Mouse (Mus musculus): Measurements from ENCODE around the gene Repin1. TPM values are rescaled to one million over a fixed set of nuclear protein-coding genes. Genes with fewer than 3 reads are reported as not detected.

Gene Repin1
- polyA plus RNA-seq, 1 experiment from 2014 or later: 35.8 TPM

DNA sequence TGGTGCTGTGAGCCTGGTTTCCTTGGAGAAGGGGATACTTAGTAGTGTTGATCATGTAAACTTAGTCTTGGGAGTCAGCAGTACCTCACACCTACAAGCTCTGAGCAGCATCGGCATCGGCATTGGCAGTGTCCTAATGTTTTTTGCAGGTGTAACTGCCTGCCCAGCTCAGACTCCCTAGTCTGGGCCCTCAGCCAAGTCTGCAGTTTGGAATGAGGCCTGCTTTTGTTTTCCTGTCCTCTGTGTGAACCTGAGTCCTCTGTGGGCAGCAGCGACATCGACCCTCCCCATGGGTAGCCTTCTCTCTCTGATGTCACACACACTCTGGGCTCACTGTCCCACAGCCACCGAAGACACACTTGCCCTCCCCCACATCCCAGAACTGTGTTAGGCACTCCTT, 27.4 kb upstream of the Repin1 start:
- Histone ChIP-seq H3K27ac (replicated peaks) (no peak overlapping the region), H3K9me3 (no peaks in the 10 kb centered on the region), H3K4me3 (no peak overlapping the region), H3K27me3 (no peaks in the 10 kb centered on the region), H3K9ac (replicated peaks) (no peak overlapping the region), H3K4me2 (replicated peaks) (no peak overlapping the region), H3K4me1 (peaks cover 5% of the 10 kb centered on the region; the same call in 1 of the 2 replicates), H3K36me3 (peaks cover 9% of the 10 kb centered on the region)
- 34% methylated on average over 5 of the region's 5 CpGs for WGBS
- no peak for ATAC-seq (replicated peaks)

DNA sequence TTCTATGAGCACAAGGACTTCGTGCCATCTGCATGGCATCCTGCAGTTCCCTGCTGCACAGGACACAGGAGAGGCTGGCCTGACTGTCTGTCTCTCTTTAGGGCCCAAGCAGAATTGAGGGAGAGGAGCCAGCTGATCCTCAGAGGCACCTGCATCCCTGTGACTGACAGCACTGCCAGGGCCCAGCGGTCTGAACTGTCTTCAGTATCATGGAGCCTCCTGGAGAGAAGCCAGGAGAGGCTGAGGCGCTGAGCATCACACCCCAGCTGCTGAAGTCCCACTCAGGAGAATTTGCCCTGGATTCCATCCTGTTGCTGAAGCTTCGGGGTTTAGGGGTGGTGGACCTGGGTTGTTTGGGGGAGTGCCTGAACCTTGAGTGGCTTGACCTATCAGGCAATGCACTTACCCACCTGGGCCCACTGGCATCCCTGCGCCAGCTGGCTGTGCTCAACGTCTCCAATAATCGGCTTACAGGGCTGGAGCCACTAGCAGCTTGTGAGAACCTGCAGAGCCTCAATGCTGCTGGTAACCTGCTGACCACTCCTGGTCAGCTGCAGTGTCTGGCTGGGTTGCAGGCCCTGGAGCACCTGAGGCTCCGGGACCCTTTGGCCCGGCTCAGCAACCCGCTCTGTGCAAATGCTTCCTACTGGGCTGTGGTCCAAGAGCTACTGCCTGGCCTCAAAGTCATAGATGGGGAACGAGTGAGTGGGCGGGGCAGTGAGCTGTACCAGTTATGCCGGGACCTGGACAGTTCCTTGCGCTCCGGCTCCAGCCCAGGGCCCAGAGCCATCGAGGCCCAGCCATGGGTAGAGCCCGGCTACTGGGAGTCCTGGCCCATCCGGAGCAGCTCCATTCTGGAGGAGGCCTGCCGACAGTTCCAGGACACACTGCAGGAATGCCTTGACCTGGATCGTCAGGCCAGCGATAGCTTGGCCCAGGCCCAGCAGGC, 25.4 kb upstream of the Repin1 start:
- H3K4me1 ChIP-seq: peaks cover 5% of the 10 kb centered on the region; the same call in 1 of the 2 replicates
- WGBS: 76% methylated on average over 21 of the region's 21 CpGs
- ATAC-seq (replicated peaks): peak; percentile 44; the same call in 1 of the 2 replicates
- no peak overlapping the region for H3K4me2 ChIP-seq (replicated peaks)
- no peak overlapping the region for H3K27ac ChIP-seq (replicated peaks)
- peaks cover 9% of the 10 kb centered on the region for H3K36me3 ChIP-seq
- no peaks in the 10 kb centered on the region for H3K27me3 ChIP-seq
- no peak overlapping the region for H3K9ac ChIP-seq (replicated peaks)
- H3K9me3 ChIP-seq: no peaks in the 10 kb centered on the region
- no peak overlapping the region for H3K4me3 ChIP-seq

DNA sequence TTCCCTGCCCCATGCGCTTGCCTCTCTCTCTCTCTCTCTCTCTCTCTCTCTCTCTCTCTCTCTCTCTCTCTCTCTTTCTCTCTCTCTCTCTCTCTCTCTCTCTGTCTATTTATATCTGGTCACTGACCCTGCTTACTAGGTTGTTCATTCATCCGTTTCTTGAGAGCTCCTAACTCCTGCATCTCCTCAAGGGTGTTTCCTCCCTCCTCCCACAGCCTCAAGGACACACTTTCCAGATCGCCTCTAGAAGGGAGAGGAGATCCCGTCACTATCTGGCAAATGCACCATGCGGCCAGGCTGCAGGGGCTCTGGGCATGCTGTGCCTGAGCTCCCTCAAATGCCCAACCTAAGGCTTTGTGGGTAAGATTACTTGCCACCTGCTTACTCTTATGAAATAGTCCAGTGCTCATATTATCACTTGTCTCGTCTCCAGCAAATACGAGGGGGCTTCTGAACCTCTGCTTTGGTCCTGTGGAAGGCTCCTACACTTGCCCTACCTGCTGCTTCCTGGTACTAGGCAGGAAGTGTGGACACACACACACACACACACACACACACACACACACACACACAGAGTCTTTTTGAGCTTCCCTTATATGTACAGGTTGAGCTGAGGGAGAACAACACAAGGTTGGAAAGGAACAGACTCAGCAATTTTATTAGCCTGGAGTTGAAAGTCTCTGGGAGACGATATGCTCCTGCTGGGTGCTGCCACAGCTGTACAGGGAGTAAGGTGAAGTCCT, 24.4 kb upstream of the Repin1 start:
- Histone ChIP-seq H3K4me2 (replicated peaks) (no peak overlapping the region), H3K4me3 (no peak overlapping the region), H3K36me3 (peaks cover 6% of the 10 kb centered on the region), H3K27me3 (no peaks in the 10 kb centered on the region), H3K4me1 (peaks cover 5% of the 10 kb centered on the region; the same call in 1 of the 2 replicates), H3K27ac (replicated peaks) (no peak overlapping the region), H3K9ac (replicated peaks) (no peak overlapping the region), H3K9me3 (no peaks in the 10 kb centered on the region)
- ATAC-seq (replicated peaks): no peak
- 85% methylated on average over 7 of the region's 8 CpGs for WGBS

DNA sequence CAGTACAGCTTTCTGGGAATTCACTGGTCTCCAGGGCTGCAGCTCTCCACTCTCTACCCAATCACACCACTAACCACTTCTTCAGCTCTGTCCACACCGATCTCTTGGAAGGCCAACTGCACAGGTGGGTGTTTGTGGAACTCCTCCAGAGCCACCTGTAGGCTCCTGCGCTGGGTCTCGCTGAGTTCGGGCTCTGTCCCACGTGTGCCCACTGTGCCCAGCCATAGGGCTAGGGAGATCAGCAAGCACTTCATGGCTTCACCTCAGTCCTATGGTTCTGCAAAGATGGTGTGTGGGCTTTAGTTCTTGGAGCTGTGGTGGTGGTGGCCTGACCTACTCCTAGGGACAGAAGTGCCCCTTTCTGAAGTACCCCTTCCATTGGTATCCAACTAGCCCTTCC, 21.7 kb upstream of the Repin1 start:
- 94% methylated on average over 5 of the region's 5 CpGs for WGBS

DNA sequence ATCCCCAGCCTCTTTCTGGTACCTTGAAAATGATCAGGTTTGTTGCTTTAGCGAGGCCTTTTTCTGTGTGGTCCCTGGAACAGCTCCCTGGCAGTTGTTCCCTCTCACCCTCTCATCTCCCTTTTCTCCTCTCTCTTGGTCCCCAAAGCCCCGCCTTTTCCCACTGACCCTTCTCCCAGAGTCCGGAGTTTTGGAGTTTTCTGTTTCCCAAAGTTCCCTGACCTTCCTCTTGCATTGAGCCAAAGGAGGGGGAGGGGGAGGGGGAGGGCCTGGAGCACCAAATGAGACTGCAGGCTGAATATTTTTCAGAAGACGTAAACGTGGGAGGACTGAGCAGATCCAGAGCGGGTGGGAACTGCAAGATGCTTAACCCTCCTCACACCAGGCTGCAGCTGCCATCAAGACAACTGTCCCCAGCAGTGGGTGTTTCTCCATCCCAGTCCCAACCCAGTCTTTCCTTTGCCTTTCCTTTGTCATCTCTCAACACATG, 21.1 kb upstream of the Repin1 start, which contains the start of gene Rarres2:
TSS of gene Rarres2 (minus strand) at position 218 of the 490 bp plus-strand sequence.
- ATAC-seq (replicated peaks): no peak
- Histone ChIP-seq H3K4me3 (no peak within 1 kb of the TSS), H3K27ac (replicated peaks) (no peak within 1 kb of the TSS), H3K4me1 (peaks cover 5% of the 10 kb centered on the region; the same call in 1 of the 2 replicates), H3K27me3 (no peaks in the 10 kb centered on the region), H3K36me3 (no peaks in the 10 kb centered on the region), H3K9me3 (no peaks in the 10 kb centered on the region), H3K4me2 (replicated peaks) (no peak within 1 kb of the TSS), H3K9ac (replicated peaks) (no peak within 1 kb of the TSS)
- WGBS: 35% methylated on average over 6 of the region's 6 CpGs

More for the DNA sequence above, 21.7 kb upstream of the Repin1 start:
- Histone ChIP-seq H3K4me2 (replicated peaks) (no peak overlapping the region), H3K27ac (replicated peaks) (no peak overlapping the region), H3K9me3 (no peaks in the 10 kb centered on the region), H3K9ac (replicated peaks) (no peak overlapping the region), H3K36me3 (no peaks in the 10 kb centered on the region), H3K4me1 (peaks cover 5% of the 10 kb centered on the region; the same call in 1 of the 2 replicates), H3K27me3 (no peaks in the 10 kb centered on the region), H3K4me3 (no peak overlapping the region)
- no peak for ATAC-seq (replicated peaks)

DNA sequence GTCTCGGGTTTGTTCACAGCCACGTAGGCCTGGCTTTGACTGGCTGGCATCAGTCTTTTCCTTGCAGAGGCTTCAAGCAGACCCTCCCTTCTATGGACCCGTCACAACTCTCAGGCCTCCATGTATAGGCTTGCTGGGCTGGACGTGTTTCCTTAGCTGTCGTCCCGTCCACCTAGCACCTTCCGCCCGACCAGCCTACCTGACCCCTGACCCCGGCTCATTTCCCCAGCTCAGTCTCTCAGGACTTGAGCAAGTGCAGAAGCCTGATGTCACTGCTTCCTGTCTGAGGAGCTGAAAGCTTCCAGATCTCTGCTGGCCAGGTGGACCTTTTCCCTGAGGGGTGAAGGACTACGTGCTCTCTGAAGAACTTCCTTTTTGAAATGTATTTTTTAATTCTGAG, 20.4 kb upstream of the Repin1 start:
- no peaks in the 10 kb centered on the region; the same call in 1 of the 2 replicates for H3K4me1 ChIP-seq
- no peaks in the 10 kb centered on the region for H3K9me3 ChIP-seq
- WGBS: 80% methylated on average over 10 of the region's 10 CpGs
- no peak overlapping the region for H3K9ac ChIP-seq (replicated peaks)
- H3K27ac ChIP-seq (replicated peaks): no peak overlapping the region
- H3K27me3 ChIP-seq: no peaks in the 10 kb centered on the region
- no peak for ATAC-seq (replicated peaks)
- no peak overlapping the region for H3K4me3 ChIP-seq
- no peaks in the 10 kb centered on the region for H3K36me3 ChIP-seq
- no peak overlapping the region for H3K4me2 ChIP-seq (replicated peaks)

DNA sequence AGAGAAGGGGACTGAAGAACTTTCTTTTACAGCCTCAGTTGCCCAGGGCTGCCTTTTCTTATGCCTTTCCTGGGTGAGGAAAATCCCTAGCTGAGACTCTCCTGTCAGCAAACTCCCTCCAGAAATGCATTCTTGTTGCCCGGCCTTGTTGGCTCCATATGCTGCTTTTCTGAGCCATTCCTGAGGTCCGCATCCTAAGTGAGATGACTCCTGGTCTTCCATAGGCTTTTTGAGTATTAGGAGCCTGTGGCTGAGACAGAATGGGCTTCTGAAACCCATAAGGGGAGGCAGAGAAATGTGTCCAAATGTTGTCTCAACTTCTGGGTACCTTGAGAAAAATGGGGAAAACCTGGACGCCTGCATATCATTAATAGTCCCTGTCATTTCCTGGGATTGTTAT, 19.7 kb upstream of the Repin1 start:
- ATAC-seq (replicated peaks): no peak
- 76% methylated on average over 3 of the region's 3 CpGs for WGBS

DNA sequence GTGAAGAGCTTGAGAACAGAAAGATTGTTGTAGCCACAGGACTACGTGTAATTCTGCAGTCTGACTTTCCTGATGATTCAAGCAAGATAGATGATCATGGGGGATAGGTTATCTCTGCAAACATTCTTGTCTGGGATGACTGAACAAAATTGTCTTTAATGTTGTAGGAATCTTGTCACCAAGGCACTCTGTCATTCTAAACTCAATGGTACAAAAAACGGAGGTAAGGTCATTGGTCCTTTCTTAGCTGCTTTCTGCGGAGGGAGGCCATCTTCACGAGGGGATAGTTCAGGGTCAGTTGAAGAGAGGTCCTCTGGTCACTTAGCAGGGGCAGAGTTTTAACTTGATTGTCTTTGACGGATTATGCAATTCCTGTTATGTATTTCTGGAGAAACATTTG, 14.9 kb upstream of the Repin1 start:
- Histone ChIP-seq H3K9me3 (no peaks in the 10 kb centered on the region), H3K4me1 (no peaks in the 10 kb centered on the region), H3K27ac (replicated peaks) (no peak overlapping the region), H3K9ac (replicated peaks) (no peak overlapping the region), H3K4me3 (no peak overlapping the region), H3K4me2 (replicated peaks) (no peak overlapping the region), H3K36me3 (no peaks in the 10 kb centered on the region), H3K27me3 (no peaks in the 10 kb centered on the region)
- no peak for ATAC-seq (replicated peaks)
- WGBS: 77% methylated on average over 5 of the region's 5 CpGs

More for the DNA sequence above, 19.7 kb upstream of the Repin1 start:
- no peaks in the 10 kb centered on the region for H3K4me1 ChIP-seq
- H3K9me3 ChIP-seq: no peaks in the 10 kb centered on the region
- H3K27me3 ChIP-seq: no peaks in the 10 kb centered on the region
- H3K4me3 ChIP-seq: no peak overlapping the region
- H3K4me2 ChIP-seq (replicated peaks): no peak overlapping the region
- no peak overlapping the region for H3K9ac ChIP-seq (replicated peaks)
- H3K36me3 ChIP-seq: no peaks in the 10 kb centered on the region
- no peak overlapping the region for H3K27ac ChIP-seq (replicated peaks)

DNA sequence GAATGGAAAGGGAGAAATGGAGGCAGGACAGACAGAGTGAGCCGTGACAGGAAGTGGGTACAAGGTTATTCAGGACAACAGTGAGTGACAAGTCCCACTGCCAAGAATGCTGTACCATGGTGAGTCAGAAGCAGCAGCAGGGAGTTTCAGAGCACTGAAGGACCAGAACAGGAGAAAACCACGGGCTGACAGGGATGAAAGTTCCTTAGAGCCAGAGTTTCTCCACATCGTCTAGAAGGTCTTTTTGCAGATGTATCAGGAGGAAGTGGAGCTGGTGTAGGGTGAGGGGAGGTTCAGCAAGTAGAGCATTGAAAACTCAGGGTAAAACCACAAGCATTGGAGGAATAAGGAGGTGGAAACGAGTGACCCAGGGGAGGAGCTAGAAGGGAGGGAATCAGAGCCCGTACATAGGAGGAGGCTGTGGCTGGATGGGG, 14.5 kb upstream of the Repin1 start:
- Histone ChIP-seq H3K9ac (replicated peaks) (no peak overlapping the region), H3K9me3 (no peaks in the 10 kb centered on the region), H3K36me3 (no peaks in the 10 kb centered on the region), H3K4me2 (replicated peaks) (no peak overlapping the region), H3K27ac (replicated peaks) (no peak overlapping the region), H3K27me3 (no peaks in the 10 kb centered on the region), H3K4me1 (no peaks in the 10 kb centered on the region), H3K4me3 (no peak overlapping the region)
- 41% methylated on average over 5 of the region's 5 CpGs for WGBS
- ATAC-seq (replicated peaks): no peak

DNA sequence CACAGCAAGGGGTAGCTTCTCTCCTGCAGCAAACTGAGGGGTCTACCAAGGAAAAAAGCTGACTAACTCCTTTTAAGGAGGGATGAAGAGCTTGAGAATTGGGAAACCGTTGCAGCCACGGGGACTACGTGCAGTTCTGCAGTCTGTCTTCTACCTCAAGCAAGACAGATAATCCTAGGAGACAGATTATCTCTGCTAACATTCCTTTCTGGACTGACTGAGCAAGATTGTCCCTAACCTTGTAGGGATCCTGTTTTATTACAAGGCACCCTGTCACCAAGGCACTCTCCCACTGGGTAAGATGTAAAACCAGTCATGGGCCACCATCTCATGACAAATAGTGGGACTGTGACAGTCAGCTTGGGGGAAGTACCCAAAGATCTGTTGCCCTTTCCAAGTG, 12.4 kb upstream of the Repin1 start:
- Histone ChIP-seq H3K27me3 (no peaks in the 10 kb centered on the region), H3K4me3 (no peak overlapping the region), H3K36me3 (no peaks in the 10 kb centered on the region), H3K27ac (replicated peaks) (no peak overlapping the region), H3K9me3 (no peaks in the 10 kb centered on the region), H3K4me2 (replicated peaks) (no peak overlapping the region), H3K4me1 (no peaks in the 10 kb centered on the region), H3K9ac (replicated peaks) (no peak overlapping the region)
- WGBS: 38% methylated on average over 3 of the region's 3 CpGs
- no peak for ATAC-seq (replicated peaks)

DNA sequence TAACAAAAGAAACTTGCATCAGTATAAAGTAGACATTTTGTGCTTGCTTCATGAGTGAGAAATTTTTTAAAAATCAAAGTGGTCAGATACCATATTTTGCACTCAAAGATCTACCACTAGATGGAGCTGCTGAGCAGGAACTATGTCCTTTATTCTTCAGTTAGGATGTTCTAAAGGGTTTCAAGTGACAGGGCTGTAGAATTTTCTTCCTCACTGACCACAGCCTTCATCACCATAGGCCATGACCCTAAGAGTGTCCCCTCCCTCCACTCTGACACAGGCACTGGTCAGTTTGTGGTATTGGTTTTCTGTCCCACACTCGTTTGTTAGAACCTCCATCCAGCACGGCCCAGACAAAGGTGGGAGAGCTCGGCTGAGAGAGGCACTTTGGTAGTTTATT, 11.6 kb upstream of the Repin1 start:
- ATAC-seq (replicated peaks): peak; percentile 23; the same call in 1 of the 2 replicates
- WGBS: 73% methylated on average over 3 of the region's 3 CpGs
- Histone ChIP-seq H3K36me3 (no peaks in the 10 kb centered on the region), H3K27ac (replicated peaks) (no peak overlapping the region), H3K9me3 (no peaks in the 10 kb centered on the region), H3K27me3 (no peaks in the 10 kb centered on the region), H3K9ac (replicated peaks) (no peak overlapping the region), H3K4me2 (replicated peaks) (no peak overlapping the region), H3K4me3 (no peak overlapping the region), H3K4me1 (no peaks in the 10 kb centered on the region)

DNA sequence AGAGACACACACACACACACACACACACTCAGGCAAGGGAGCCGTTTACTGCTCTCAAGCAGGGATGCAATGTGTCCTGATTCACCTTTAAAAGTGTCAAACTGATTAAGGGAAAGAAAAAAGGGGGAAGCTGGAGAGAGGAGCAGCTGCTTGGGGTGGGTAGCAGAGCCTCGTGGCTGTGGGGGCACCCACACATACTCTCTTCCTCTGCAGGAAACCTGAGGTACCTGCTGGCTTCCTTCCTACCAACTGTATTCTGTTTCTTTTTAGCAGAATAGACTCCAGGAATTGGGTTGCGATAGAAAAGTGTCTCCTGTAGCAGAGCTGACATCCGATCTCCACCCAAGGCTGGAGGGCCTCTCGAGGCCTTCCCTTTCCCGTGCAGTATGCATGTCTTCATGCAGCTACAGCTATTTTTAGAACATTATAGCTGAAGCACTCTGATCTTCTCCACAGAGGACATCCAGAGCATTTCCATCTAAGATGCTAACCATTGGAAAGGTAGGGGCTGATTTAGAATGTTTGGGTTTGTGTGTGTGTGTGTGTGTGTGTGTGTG, 4.4 kb upstream of the Repin1 start, which contains the start of gene Gm45021:
TSS of gene Gm45021 (plus strand) at position 417 of the 557 bp plus-strand sequence.
- Histone ChIP-seq H3K9ac (replicated peaks) (no peak within 1 kb of the TSS), H3K9me3 (no peaks in the 10 kb centered on the region), H3K27me3 (no peaks in the 10 kb centered on the region), H3K27ac (replicated peaks) (no peak within 1 kb of the TSS), H3K4me2 (replicated peaks) (no peak within 1 kb of the TSS), H3K4me1 (peaks cover 9% of the 10 kb centered on the region), H3K36me3 (no peaks in the 10 kb centered on the region), H3K4me3 (no peak within 1 kb of the TSS)
- WGBS: 77% methylated on average over 6 of the region's 6 CpGs
- no peak for ATAC-seq (replicated peaks)
